Mouse (Mus musculus): ENCODE measurements around the gene Rab9. TPM values are rescaled to one million over a fixed set of nuclear protein-coding genes. Genes with fewer than 3 reads are reported as not detected.

Rab9 gene
- polyA plus RNA-seq (2014; fragmentation: Illumina TruSeq; extraction: RNeasy Lipid Tissue Mini Kit (QIAGEN cat#74804)): 143 TPM

GRCm38 (mm10) chrX:166479365-166479983 is at the start of gene Rab9:
Gene Rab9 (minus strand): TSS chrX:166479867.

GRCm38 (mm10) chrX:166518345-166518744 is 38.7 kb upstream of the Rab9 start, which contains the start of gene Tceanc:
Gene Tceanc (minus strand): TSS chrX:166518567.

GRCm38 (mm10) chrX:166440616-166441063 is 39.0 kb downstream of the Rab9 start, which contains the start of gene Ofd1:
Gene Ofd1 (minus strand): TSS chrX:166440704.

DNA sequence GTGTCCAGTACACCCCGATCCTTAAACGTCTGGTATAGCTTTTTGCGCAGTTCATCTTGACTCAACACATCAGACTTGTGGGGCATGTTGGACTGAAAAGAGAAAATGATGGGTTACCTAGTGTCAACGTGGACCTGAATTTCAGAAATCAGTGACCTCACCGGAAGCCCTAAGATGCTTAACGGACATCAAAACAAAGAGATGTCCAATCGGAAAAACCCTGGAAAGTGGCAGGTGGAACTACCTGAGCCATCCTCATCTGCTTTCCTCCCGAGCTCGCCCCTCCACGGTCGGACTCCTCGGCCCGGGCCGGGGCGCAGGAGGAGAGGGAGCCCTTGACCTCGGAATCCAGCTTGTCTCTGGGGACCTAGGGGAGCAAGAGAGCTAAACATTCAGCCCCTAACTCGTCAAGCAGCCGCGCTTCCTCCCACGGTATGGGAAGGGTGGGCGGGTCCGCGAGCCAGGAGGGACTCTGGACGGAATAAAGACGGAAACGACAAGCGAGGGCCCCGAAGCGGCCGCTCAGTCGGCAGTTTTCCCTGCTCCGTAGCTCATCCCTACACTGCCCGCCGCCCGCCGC is 39.5 kb downstream of the Rab9 start, which contains the start of gene Trappc2:
Gene Trappc2 (plus strand): TSS at position 539 of the 580 bp plus-strand sequence.

Other genes starting within 250 kb of the Rab9 start
- gene Gpm6b, start 241.0 kb downstream of the Rab9 start, polyA plus RNA-seq (2014; fragmentation: Illumina TruSeq; extraction: RNeasy Lipid Tissue Mini Kit (QIAGEN cat#74804)): 150 TPM
- gene Trappc2, start 39.3 kb downstream of the Rab9 start, polyA plus RNA-seq (2014; fragmentation: Illumina TruSeq; extraction: RNeasy Lipid Tissue Mini Kit (QIAGEN cat#74804)): 81.2 TPM
- 29.4 TPM for gene Ofd1, start 39.2 kb downstream of the Rab9 start, polyA plus RNA-seq (2014; fragmentation: Illumina TruSeq; extraction: RNeasy Lipid Tissue Mini Kit (QIAGEN cat#74804))
- 15.9 TPM for gene Tceanc, start 38.7 kb upstream of the Rab9 start, polyA plus RNA-seq (2014; fragmentation: Illumina TruSeq; extraction: RNeasy Lipid Tissue Mini Kit (QIAGEN cat#74804))
- gene Egfl6, start 105.9 kb upstream of the Rab9 start, polyA plus RNA-seq (2014; fragmentation: Illumina TruSeq; extraction: RNeasy Lipid Tissue Mini Kit (QIAGEN cat#74804)): 36.9 TPM